In the genomic region with DNA sequence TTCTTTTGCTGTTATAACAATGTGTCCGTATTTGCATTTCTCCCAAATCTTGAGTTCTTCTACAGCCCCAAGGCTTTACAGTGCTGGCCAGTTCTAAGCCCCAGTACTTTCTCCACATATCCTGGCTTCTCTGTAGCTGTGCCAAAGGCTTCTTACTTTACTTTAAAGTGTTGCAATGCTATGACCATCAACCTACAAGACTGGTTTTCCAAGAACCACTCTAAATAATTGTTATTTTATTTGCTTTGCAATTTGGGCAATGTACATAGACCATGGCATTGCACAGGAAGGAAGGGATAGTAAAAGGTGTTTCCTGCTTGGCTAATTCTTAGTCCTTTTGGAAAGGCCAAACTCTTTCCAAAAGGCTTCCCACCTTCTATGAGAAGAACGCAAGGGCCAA, we compare ENCODE assay signal across 22 mouse cellular contexts.
DNase-seq lines count a peak whose midpoint lies in the region; ATAC-seq and TF ChIP-seq lines count a peak whose summit lies in the region.
"Had no signal": no experiment of that assay in that cellular context is flagged by ENCODE, and none has a peak within 500 bp of the region (broad histone marks: within the 10 kb centered on the region; RNA-seq: fewer than 3 reads in every experiment).

No protein-coding gene starts in this region.

- 69% methylated on average over 2 of the region's 2 CpGs for WGBS in lung, postnatal 0 days

- no peaks in the 10 kb centered on the region for H3K27me3 ChIP-seq in lung, postnatal 0 days (replicated peaks; ENCODE audit: insufficient read depth, low read length)
- H3K27me3 ChIP-seq: embryonic facial prominence, embryonic 13.5 days; embryonic facial prominence, embryonic 15.5 days; forebrain, embryonic 13.5 days; forebrain, embryonic 15.5 days had no signal

- no peak overlapping the region for H3K4me2 ChIP-seq in lung, postnatal 0 days (replicated peaks; ENCODE audit: low read depth, low read length)
- H3K4me2 ChIP-seq: embryonic facial prominence, embryonic 13.5 days; embryonic facial prominence, embryonic 15.5 days; forebrain, embryonic 13.5 days; forebrain, embryonic 15.5 days had no signal

- H3K27ac ChIP-seq in lung, postnatal 0 days (ENCODE audit: low read length) = no peak overlapping the region
- H3K27ac ChIP-seq: embryonic facial prominence, embryonic 13.5 days; embryonic facial prominence, embryonic 15.5 days; forebrain, embryonic 13.5 days; forebrain, embryonic 15.5 days had no signal

- DNase-seq in lung, postnatal 0 days (ENCODE audit: low spot score) = peak; percentile 70
- DNase-seq in lung, postnatal 4 days = no peak
- DNase-seq in lung, postnatal 10 days = peak; percentile 16
- DNase-seq in lung, postnatal 25 days (ENCODE audit: low spot score) = peak; percentile 48
- no peak for DNase-seq in layer of hippocampus, adult 8-10 months (ENCODE audit: low spot score in 2 of 2)
- no peak for DNase-seq in left cerebral cortex, adult 18-20 months (ENCODE audit: low spot score in 2 of 2)
- DNase-seq: adrenal gland, adult 2 months; adrenal gland, postnatal 10 days; adrenal gland, postnatal 25 days; cerebellum, adult 11 months; cerebellum, adult 18-20 months; cerebellum, adult 8-10 months; cerebellum, adult 9-11 months; cerebellum, postnatal 14 days; cerebellum, postnatal 36 days; embryo, embryonic 11 days had no signal

- H3K9me3 ChIP-seq in lung, postnatal 0 days (ENCODE audit: low read length) = no peaks in the 10 kb centered on the region
- H3K9me3 ChIP-seq: embryonic facial prominence, embryonic 13.5 days; embryonic facial prominence, embryonic 15.5 days; forebrain, embryonic 13.5 days; forebrain, embryonic 15.5 days had no signal

- TF ChIP-seq CTCF in lung, postnatal 0 days (IDR thresholded peaks at IDR 0.05) = no peak

- H3K36me3 ChIP-seq in lung, postnatal 0 days (ENCODE audit: insufficient read depth, low read length) = no peaks in the 10 kb centered on the region
- H3K36me3 ChIP-seq: embryonic facial prominence, embryonic 13.5 days; embryonic facial prominence, embryonic 15.5 days; forebrain, embryonic 15.5 days had no signal

- TF ChIP-seq EP300 in lung, postnatal 0 days (IDR thresholded peaks at IDR 0.05) = peak; percentile 63; the same call in 1 of the 2 replicates

- no peak overlapping the region for H3K9ac ChIP-seq in lung, postnatal 0 days (replicated peaks; ENCODE audit: low read depth)
- H3K9ac ChIP-seq: embryonic facial prominence, embryonic 13.5 days; embryonic facial prominence, embryonic 15.5 days; forebrain, embryonic 13.5 days; forebrain, embryonic 15.5 days had no signal

- no peaks in the 10 kb centered on the region; the same call in 1 of the 2 replicates for H3K4me1 ChIP-seq in lung, postnatal 0 days (ENCODE audit: insufficient read depth, low read depth, low read length)

- H3K4me3 ChIP-seq in lung, postnatal 0 days (ENCODE audit: low read depth, low read length) = no peak overlapping the region
- H3K4me3 ChIP-seq: embryonic facial prominence, embryonic 13.5 days; embryonic facial prominence, embryonic 15.5 days; erythroblast, embryonic 14.5 days; forebrain, embryonic 13.5 days; forebrain, embryonic 15.5 days had no signal

- ATAC-seq in lung, postnatal 0 days = peak; percentile 82
- ATAC-seq in megakaryocyte progenitor cell, adult 5-6 weeks (replicated peaks; ENCODE audit: poor library complexity) = no peak
- ATAC-seq: forebrain, embryonic 13.5 days; forebrain, embryonic 15.5 days had no signal

Comparison
In these comparisons a context has a peak if more than half of its experiments do, and no peak if none do; other contexts are left out.
1. DNase-seq: peak in lung, postnatal 0 days (single experiment), lung, postnatal 10 days (single experiment) and lung, postnatal 25 days (single experiment); none in lung, postnatal 4 days (0 of 2), layer of hippocampus, adult 8-10 months (0 of 2) and left cerebral cortex, adult 18-20 months (0 of 2).